Mouse (Mus musculus): Measurements from ENCODE around the gene 2410015M20Rik.
"Not testable (repeated sequence)": the region's sequence is repeated elsewhere in the genome, so short reads cannot be mapped to it uniquely, and the experiment has no call there.

2410015M20Rik gene

DNA sequence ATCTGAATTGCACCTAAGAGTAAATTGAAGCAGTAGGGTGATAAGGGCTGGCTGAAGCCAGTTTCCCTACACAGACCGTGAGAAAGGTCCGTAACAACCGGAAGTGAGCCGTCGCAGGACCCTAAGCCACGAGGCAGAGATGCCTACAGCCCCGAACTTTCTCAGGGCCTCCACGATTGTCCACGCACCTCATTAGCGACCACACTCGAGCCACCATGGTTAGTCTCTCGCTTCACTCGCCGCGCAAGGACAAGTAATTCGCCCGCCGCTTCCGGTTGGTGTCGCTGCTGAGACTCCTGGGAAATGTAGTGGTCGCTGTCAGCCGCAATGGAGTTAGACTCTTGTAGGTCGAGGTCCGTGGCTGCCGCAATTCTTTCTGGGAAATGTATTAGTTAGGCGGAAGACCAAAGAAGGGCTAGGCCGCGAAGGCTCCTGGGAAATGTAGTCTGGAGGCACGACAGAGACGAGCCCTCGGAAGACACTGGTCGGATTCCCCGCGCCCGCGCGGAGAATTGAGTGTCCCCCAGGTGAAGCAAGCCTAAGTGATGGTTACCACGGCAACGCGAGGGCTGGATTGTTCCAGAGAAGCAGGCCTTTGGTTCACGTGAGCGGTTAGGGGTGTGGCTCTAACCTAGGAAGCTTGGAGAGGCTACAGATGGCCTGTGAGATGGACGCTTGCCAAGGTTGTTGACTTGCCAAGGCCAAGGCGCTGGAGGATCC, at the start of gene 2410015M20Rik:
Gene 2410015M20Rik, minus strand, starts transcription at position 320 of the 720 bp plus-strand sequence.
- peak; percentile 97 for DNase-seq

DNA sequence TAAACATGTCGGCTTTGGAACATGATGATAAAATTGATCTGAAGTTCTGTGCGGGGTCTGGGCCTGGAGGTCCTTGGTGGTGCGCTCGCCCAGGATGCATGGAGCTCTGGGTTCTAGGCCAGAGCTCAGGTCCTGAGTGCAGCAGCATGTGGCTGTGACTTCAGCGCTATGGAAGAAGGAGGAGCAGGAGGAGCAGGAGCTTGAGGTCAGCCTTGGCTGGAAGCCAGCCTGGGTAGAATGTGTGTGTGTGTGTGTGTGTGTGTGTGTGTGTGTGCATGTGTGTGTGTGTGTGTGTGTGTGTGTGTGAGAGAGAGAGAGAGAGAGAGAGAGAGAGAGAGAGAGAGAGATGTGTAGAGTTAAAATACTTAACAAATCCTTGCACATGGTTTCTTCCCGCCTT, 46.6 kb upstream of the 2410015M20Rik start:
- DNase-seq, result no peak

DNA sequence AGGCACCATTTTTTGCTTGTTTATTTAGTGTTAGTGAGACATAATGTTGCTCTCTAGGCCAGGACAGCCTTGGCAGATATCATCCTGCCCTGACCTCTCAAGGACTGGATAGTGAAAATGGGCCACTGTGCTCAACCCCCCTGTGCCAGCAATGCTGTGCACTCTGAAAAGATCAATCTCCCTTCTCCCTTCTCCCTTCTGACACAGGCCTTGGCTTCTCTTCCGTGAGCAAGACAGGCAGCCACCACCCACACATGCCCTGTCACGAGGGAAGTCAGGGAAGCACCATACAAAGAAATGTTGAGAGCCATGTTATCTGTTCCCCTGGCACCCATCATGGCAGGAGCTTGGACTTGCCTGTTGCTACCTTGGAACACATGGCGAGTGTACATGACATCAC, 45.7 kb upstream of the 2410015M20Rik start:
- DNase-seq, result no peak

DNA sequence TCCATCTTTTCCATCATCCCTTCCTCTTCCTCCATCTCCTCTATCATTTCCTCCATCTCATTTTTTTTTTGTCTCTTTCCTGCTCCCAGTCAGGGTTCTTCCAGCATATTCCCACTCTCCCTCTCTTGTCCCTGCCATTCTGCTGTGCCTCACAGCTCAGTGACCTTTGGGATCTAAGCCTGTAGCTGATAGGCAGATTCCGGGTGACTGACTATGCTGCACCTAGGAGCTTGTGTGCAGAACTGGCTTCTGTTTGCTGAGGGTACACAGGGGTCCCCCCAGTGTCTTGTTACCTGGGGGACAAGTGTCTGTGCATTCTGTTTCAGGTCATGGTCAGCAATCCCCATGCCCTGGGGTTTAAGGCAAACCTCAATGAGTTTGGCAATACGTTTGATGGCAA, 45.2 kb upstream of the 2410015M20Rik start:
- no peak for DNase-seq

DNA sequence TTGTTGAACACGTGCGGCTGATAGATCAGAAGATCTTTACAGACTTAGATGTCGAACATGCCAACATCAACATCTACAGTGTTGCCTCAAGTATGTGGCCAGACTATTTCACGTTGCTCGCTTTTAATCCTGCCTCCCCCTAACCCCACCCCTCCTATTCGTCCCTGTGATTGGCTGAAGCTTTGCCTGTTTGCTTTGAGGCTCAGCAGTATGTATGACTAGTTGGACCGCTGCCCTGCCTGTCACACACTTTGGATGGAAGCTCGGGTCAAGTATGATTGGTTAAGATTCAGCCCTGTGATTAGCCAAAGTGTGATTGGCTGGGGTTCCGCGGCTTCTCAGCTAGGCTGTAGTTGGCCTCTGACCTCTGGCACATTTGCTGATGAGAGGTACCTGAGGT, 42.2 kb upstream of the 2410015M20Rik start:
- DNase-seq, result peak; percentile 51

DNA sequence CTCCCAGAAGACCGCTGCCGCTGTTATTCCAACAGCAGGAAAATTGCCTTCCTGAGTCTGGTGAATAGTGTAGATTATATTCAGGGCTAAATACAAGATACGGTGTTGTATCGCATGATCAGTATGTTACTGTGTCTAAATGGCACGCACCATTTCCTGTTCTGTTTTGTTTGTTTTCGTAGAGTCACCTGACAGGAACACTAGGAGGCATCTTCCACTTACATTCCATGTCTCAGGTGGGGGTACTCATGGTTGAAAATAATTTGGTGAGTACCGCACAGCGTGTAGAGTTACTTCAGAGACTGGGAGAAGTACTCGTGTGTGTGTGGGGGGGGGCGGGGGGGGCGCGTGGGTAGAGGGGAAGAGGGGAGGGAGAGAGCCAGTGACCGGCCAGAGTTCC, 38.0 kb upstream of the 2410015M20Rik start:
- DNase-seq, result no peak

DNA sequence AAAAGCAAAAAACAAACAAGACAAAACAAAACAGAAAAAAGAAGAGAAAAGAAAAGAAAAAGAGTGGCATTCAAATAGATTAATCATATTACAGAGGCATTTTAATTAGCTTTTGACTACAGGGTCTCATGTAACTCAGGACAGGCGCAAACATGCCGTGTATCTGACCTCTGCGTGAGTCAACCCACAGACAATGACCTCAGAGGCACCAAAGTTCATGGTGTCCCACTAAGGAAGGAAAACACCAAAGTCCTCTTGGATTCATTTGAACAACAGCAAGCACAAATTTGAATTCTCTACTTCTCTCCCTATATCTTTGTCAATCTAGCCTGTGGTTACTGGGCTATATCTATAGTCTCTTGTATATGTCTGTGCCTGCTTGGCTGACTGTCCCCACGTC, 33.7 kb upstream of the 2410015M20Rik start:
- DNase-seq, result no peak

DNA sequence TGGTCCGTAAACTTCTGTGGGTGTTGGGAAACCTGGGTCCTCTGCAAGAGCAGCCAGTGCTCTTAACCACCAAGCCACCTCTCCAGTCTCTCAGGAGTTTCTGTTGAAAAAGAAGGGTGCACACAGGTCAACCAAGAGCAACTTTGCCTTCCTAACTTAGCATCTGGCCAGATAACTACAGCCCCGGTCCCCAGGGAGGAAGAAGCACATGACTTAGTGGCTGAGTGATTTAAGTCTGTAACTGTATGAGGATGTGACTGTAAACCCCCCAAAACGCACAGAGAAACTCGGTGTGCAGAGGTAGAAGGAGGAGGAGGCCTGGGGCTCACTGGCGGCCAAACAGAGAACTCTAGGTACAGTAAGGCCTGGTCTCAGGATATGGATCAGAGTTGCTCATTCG, 24.5 kb upstream of the 2410015M20Rik start:
- no peak for DNase-seq

DNA sequence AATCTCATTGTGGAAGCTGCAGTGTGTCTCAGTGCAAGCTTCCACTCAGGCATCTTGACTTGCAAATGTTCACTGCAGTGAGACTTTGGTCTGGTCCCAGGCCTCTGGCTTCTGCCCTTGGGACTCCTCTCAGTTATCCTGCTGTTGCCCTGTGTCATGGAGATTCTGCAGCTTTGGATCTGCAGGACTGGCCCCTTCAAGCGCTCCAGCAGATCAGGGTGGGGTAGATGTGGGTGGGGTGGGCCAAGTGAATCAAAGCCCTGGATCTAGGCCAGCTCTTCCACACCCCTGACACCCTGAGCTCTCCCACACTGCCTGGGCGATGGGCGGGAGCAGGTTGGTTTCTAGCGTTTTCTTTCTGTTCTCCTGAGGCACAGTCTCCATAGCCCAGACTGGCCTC, 22.2 kb upstream of the 2410015M20Rik start:
- DNase-seq, result no peak

DNA sequence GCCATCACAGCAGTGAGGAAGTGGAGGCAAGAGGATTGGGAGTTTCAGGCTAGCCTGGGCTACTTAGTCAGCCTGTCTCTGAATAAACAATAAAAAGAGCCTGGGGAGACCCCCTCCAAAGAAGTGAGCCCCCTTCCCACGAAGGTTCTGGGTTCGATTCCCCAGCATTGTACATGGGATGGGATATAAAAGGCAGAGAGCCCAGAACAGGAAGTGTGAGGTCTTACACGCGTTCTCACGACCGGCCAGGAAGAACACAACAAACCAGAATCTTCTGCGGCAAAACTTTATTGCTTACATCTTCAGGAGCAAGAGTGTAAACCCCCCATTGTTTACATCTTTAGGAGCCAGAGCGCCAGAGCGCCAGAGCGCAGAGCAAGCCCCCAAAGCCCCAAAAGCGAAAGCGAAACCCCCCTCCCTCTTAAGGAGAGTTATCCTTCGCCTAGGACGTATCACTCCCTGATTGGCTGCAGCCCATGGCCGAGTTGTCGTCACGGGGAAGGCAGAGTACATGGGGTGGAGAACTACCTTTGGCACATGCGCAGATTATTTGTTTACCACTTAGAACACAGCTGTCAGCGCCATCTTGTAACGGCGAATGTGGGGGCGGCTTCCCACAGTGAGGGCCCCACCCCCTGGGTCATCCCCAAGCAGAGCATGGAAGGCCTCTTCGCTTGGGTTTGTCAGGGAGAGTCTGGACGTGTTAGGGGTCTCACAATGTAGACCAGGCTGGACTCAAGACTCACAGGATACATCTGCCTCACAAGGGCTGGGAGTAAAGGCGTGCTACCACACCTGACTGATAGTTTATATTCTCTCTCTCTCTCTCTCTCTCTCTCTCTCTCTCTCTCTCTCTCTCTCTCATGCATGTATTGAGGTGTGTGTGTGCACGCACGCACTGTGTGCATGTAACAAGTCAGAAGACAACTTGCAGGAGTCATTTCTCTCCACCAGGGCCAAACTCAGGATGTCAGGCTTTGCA, 20.5 kb upstream of the 2410015M20Rik start:
- not testable (repeated sequence) for DNase-seq

DNA sequence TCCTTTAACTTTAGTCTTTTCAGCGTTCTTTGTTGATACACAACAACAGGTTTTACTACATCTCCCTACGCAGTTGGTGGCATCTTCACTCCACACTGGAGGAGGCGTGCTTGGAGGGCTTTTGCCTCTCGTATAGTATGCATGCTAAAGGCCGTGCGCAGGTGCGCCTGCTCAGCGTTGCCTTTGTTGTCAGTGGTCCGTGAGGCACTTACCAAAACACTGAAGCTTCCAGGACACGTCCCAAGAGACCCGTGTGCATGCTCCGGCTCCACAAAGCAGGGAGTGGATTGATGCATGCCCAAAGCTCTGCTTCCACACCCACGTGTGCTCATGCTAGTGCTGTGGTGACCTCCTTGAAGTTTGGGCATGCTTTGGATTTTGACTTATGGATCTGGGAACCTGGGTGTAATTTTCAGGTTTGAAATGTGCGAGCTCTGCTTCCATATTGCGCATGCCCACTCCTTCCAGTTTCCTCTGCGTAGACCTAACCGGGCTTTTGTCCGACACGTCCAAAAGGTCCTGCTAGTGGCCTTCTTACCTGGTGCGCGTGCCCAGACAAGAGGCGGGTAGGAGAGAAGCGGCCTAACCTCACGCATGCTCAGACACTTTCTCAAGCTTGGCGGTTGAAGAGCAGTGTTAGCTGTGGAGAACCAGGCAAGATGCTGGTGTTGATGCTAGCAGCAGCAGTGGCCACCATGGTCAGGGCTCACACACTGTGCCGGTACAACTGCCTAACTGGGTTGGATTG, 18.1 kb upstream of the 2410015M20Rik start, which contains the start of gene Catsperd:
Gene Catsperd, plus strand, starts transcription at position 614 of the 748 bp plus-strand sequence.
- DNase-seq, result peak; percentile 73

DNA sequence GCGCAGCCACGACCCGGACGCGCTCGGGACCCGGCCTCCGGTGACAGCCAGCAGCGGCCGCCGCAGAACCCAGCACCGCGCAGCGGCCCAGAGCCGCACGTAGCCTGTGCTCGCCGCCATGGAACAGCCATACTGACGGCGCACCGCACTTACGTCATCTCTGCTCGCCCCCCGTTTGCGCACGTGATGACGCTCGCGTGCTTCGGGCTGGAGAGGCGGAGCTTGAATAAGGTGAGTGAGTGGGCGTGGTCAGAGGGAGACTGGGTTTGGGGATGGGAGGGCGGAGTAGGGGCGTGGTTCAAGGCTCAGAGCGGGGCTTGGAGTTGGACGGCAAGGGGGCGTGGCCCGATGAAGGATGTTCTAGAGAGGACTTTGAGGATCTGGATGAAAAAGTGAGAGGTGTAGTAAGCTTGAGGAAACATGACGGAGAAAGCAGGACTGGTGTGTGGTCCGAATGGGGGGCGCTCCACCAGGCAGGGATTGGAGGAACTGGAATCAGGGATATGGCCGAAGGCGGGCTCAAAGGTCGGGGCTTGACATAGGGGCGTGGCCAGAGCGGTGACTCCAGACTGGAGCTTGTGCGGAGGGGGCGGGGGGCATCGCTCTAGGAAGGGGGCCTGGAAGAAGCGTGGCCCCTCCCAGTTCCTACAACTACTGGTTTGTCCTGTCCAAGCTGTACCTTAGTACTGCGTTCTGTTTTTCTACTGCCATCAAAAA, 17.3 kb upstream of the 2410015M20Rik start, which contains the start of gene Lonp1:
Gene Lonp1, minus strand, starts transcription at position 134 of the 717 bp plus-strand sequence.
- DNase-seq, result peak; percentile 98

DNA sequence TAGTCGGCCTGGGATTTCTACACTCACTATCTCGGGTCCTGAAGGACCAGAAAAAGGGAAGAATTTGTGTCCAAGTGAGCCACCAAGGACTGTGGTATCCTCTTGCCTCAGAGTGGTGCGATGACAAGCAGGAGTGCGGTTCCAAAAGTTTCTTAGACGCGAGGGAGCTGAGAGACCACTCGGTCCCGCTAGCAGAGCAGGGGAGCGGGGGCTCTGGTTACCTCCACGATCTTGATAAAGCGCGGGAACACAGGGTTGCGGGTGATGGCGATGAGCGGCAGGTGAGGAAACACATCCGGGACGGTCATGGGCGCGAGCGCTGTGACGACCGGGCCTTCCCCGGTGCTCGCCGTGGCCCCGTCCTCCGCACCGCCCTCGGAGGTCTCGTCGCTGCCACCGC, 16.7 kb upstream of the 2410015M20Rik start:
- no peak for DNase-seq

DNA sequence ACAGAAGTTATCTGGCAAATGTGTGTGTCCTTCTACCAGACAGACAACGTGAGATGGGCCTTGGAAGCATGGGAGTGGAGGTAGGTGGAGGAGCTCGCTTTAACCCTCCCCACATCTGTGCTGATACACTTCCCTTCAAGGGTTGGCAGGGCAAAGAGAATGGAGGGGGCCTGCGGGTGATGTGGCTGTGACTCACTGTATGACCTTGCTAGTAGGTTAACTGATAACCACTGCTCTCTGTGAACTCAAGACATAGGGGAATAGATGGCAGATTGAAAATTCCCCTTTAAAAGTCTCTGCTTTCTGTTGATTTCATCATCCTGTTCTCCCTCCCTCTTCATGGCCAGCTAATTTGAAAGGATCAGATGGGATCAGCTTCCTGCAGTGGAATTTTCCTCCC, 15.9 kb upstream of the 2410015M20Rik start:
- DNase-seq, result no peak

DNA sequence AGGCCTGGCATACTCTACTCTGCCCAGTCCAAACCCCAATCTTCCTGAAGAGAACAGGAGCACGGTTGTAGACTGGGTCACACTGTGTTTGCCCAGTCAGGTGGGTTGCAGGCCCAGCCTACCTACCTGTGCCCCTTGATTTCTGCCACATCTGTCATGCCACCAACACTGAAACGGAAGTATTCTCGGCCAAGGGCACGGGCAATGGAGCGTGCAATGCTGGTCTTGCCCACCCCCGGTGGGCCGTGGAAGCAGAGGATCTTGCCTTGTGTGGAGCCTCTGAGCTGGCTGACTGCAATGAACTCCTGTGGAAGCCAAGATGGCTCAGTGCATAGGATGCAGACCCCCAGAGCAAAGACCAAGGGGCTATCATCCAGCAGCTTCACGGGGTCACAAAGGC, 8.1 kb upstream of the 2410015M20Rik start:
- no peak for DNase-seq

DNA sequence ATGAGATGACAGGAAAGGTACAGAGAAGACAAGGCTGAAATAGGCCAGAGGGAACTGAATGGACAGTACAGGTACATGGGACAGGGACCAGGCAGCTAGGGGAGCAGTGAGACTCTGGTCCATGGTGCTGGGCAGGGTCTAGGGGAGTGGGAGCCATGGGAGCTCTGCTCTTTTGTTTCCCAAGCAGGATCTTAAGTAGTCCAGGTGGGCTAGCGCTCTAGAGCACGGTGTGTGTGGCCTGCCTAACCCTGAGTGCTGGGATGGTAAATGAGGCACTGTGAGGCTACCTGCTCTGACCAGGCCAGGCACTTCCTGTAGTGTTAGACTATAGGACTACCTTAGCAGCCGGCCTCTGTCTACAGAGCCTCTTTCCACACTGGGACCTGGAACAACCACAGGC, 7.2 kb upstream of the 2410015M20Rik start:
- no peak for DNase-seq

DNA sequence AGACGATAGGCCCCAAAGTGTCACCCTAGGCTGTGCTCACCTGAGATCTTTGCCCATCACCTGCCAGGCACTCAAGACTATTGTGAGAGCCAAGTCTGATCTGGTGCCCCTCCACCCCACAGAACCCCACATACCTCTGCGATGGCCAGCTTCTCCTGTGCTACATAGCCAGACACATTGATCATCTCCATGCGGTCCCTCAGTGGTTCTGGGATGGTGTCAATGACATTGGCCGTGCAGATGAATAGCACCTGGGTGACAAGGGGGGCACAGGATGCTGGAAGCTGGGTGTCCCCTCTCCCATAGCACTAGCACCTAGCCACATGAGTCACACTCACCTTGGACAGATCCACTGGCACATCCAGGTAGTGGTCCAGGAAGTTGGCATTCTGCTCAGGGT, 6.2 kb upstream of the 2410015M20Rik start:
- DNase-seq, result no peak

DNA sequence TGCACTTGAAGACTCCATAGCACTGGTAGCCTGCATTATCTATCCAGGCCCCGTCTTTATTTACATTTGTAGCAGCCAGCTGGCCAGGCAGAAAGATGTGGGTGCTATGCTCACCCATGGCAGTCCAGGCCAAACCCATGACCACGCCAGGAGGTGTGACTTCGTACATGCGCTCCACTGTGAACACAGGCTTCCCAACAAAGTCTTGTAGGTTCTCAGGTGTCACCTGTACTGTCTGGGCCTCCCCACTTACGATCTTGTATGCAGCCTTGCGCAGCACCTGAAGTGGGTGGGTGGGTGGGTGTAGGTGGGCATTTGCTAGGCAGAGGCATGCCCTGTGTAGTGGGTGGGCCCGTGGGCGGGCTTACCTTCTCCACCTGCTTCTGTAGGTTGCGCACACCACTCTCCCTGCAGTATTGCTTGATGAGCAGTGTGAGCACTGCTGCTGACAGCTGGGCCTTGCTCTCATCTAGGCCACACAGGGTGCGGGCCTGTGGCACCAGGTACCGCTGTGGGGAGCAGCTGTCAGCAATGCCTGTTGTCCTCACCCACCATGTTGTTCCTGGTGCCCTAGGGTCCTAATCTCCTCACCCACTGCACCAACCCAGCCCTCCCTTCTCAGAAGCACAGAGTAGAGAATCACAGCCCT, 5.7 kb upstream of the 2410015M20Rik start:
- DNase-seq, result no peak

DNA sequence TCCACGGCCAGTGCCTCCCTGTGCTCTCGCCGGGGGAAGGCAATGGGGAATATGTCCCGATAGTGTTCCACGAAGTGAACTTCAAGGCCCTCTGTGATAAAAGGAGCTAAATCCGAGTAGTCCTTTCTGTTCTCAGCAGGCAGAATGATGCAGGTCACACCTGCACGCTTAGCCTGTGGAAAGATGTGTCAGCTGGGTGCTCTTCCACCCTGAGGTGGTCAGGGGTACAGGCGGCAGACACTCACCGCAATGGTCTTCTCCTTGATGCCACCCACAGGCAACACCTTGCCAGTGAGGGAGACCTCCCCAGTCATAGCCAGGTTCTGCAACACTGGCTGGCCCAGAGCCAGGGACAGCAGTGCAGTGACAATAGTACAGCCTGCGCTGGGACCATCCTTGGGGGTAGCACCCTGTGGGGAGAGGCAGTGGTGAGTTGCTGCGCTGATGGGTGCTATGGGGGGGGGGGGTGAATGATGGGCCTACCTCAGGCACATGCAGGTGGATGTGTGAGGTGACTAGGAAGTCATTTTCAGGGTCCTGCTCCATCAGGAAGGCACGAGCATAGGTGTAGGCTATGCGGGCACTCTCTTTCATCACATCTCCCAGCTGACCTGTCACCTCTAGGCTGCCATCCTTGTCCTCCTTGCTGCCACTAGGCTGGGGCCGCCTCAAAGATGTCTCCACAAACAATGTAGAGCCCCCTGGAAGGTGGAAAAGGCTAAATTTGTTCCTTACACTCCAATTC, 5.0 kb upstream of the 2410015M20Rik start:
- peak; percentile 37 for DNase-seq

DNA sequence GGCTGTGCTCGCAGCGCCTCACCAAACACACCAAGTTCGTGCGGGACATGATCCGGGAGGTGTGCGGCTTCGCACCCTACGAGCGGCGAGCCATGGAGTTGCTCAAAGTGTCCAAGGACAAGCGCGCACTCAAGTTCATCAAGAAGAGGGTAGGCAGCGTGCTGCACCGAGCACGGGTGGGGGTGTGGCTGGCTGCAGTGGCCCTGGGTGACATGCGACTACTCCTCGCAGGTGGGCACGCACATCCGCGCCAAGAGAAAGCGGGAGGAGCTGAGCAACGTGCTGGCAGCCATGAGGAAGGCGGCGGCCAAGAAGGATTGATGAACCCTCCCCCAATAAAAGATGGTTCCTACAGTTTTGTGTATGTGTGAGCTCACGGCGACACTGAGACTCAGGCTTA, 4.3 kb upstream of the 2410015M20Rik start:
- peak; percentile 35 for DNase-seq

Measured in kidney, postnatal 14 days (tissue).